Mouse (Mus musculus): ENCODE results near the gene Slc35f3. TPM values are rescaled to one million over a fixed set of nuclear protein-coding genes. Genes with fewer than 3 reads are reported as not detected.
A peak's percentile ranks its signal among the peaks of the same experiment; 100 is the strongest.

The Slc35f3 gene
- not detected for total RNA-seq (2021)
- long read RNA-seq, experiment 1, result 0 reads
- long read RNA-seq, experiment 2, result 0 reads

GRCm38 (mm10) chr8:126298296-126299093 is at the start of gene Slc35f3:
Slc35f3 (plus strand) TSS chr8:126298558.
- peak; percentile 27 for DNase-seq
- Histone ChIP-seq H3K27ac (no peak within 1 kb of the TSS), H3K4me3 (peak within 1 kb of the TSS; percentile 64)
- TF ChIP-seq CTCF (IDR thresholded peaks at IDR 0.05), result no peak
- intact Hi-C loops (cut with DNase I), result no loop called here

DNA sequence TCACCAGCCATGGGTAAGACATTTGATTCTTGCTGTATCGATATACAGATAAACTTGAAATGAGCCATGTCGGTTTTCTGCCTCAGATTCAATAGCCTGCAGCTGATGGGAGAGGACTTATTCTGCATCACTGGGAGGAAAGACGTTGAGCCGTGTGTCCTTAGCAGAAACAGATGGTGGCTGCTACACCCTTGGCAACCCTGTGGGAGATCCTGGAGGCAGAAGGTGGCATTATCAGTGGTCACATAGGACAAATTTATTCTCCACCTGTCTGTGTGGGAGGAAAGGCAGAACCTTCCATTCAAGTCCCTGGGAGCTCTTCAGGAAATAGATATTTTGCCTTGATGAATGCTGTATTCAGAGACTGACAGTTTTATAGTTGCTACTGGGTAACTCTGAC is 47.9 kb upstream of the Slc35f3 start:
- no peak for TF ChIP-seq CTCF (IDR thresholded peaks at IDR 0.05)
- intact Hi-C loops (cut with DNase I), result loop anchor here (10.0 kb wide), 1 partner anchor 234 kb away; no protein-coding TSS in a partner anchor
- no peak for DNase-seq
- no peak overlapping the region for H3K27ac ChIP-seq
- no peak overlapping the region for H3K4me3 ChIP-seq

DNA sequence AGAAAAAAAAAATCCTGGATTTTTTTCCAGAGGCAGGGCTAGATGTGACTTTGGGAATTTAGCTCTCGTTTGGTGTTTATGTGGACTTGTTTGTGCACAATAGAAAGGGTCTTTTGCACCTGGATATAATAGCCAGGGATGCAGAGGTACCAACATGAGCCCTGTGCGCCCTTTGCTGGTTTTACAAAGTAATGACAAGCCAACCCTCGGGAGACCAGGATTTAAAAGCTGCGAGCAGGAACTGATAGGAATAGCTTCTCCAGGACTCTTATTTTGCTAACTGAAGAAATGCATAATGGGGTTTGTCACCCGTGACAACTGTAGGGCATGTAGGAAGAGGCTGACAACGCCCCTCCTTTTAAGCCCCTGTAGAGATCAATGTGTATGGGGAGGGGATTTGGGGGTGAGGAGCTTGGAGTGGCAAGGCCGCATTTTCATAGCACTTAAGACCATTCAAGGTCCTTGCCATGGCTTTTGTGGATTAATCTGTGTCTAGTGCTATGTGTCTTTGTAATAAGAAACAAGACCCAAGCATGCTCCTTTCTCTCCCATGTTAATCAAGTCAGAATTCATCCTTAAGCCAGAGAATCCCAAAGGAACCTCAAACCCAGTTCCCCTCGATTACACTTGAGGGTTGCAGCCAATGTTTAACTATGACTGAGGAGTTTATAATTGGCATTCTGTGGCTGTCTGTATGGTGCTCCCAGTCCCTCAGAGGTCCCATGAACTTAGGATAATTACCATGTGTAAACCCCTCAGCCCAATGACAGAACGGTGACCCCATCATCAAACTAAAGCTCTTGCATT is 41.6 kb upstream of the Slc35f3 start:
- intact Hi-C loops (cut with DNase I), result loop anchor here (10.0 kb wide), 1 partner anchor 228 kb away; no protein-coding TSS in a partner anchor
- H3K4me3 ChIP-seq, result no peak overlapping the region
- no peak overlapping the region for H3K27ac ChIP-seq
- TF ChIP-seq CTCF (IDR thresholded peaks at IDR 0.05), result no peak
- DNase-seq, result no peak

DNA sequence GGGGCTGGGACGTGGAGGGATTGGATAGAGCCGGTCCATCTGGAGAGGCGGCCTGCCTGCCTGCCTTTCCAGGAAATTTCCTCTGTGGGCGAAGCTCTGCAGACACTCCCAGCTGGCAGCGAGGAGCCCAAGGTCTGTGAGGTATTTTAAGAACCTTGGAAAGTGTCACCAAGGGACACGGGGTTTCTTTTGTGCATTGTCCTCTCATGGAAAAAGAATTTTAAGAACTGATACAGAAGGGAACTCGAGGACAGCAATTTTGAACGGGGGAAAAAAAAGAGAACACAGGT is 41.0 kb upstream of the Slc35f3 start:
- intact Hi-C loops (cut with DNase I), result loop anchor here (10.0 kb wide), 1 partner anchor 227 kb away; no protein-coding TSS in a partner anchor
- no peak overlapping the region for H3K27ac ChIP-seq
- DNase-seq, result no peak
- no peak overlapping the region for H3K4me3 ChIP-seq
- no peak for TF ChIP-seq CTCF (IDR thresholded peaks at IDR 0.05)

GRCm38 (mm10) chr8:126258175-126258781 is 40.1 kb upstream of the Slc35f3 start:
- peak; percentile 72 for TF ChIP-seq CTCF (IDR thresholded peaks at IDR 0.05)
- intact Hi-C loops (cut with DNase I), result loop anchor here (10.0 kb wide), 1 partner anchor 227 kb away; no protein-coding TSS in a partner anchor
- Histone ChIP-seq H3K27ac (no peak overlapping the region), H3K4me3 (peak overlapping the region; percentile 21; the same call in 1 of the 2 replicates)
- peak; percentile 70 for DNase-seq

DNA sequence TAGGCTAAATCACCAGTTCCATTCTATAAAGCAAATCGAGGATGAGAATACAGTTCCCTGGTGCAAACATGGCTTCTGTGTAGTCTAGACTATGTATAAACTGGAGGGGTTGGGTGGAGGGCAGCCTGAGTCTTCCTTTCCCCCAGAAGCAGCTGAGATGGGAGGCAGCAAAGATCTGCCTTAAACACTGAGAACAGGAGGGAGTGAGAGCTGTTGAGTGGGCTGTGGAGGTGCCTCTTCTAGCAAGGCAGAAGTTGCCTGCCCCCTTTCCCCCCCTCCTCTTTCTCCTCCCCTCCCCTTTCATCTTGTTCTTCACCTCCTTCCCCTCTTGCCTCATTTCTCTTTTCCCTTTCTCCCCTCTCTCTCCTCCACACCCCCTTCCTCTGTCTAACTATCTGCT is 33.2 kb upstream of the Slc35f3 start:
- H3K27ac ChIP-seq, result no peak overlapping the region
- TF ChIP-seq CTCF (IDR thresholded peaks at IDR 0.05), result no peak
- no peak for DNase-seq
- intact Hi-C loops (cut with DNase I), result no loop called here
- H3K4me3 ChIP-seq, result no peak overlapping the region

DNA sequence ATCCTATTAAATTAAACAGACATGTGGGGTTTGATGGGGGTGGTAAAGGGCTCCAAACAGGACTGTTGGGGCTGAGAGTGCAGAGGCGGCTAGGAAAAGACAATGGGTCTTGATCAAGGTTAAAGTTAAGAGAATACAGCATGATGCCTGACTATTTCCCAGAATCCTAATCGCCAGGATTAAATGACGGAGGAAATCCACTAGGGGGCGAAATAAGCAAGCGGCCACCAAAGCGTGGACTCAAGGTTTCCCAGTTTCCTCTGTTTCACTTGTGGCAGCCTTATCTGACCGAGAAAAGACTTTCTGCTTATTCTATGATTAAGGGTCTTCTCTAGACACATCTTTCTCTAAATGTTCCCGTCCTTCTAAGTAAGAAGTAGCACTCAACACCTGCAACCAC is 31.2 kb upstream of the Slc35f3 start:
- DNase-seq, result no peak
- Histone ChIP-seq H3K27ac (no peak overlapping the region), H3K4me3 (no peak overlapping the region)
- intact Hi-C loops (cut with DNase I), result no loop called here
- peak; percentile 65 for TF ChIP-seq CTCF (IDR thresholded peaks at IDR 0.05)

GRCm38 (mm10) chr8:126269733-126270132 is 28.6 kb upstream of the Slc35f3 start:
- no peak overlapping the region for H3K27ac ChIP-seq
- no peak for DNase-seq
- no peak for TF ChIP-seq CTCF (IDR thresholded peaks at IDR 0.05)
- H3K4me3 ChIP-seq, result no peak overlapping the region
- intact Hi-C loops (cut with DNase I), result no loop called here

- no peak for DNase-seq
- H3K27ac ChIP-seq, result no peak overlapping the region
- intact Hi-C loops (cut with DNase I), result no loop called here
- H3K4me3 ChIP-seq, result no peak overlapping the region
- no peak for TF ChIP-seq CTCF (IDR thresholded peaks at IDR 0.05)
Observed at GRCm38 (mm10) chr8:126272445-126272844, 25.9 kb upstream of the Slc35f3 start.

DNA sequence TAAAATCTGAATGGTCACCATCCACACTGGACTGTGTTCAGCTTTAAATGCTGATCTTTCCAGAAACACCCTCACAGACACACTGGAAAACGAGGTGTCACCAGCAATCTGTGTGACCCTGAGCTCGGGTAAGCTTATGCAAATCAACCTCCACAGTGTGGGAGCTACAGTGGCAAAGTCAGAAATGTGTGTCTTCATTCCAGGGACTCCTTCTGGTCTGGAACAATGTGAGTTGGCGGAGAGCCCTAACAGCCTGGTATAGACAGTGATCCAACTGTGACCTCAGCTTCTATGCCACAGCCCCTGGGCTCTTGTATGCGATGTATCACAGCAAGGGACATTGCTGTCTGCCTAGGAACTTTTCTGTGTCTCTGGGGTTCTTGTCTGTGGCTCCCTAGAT is 25.3 kb upstream of the Slc35f3 start:
- no peak for DNase-seq
- Histone ChIP-seq H3K4me3 (no peak overlapping the region), H3K27ac (no peak overlapping the region)
- intact Hi-C loops (cut with DNase I), result no loop called here
- no peak for TF ChIP-seq CTCF (IDR thresholded peaks at IDR 0.05)

GRCm38 (mm10) chr8:126274866-126275360 is 23.4 kb upstream of the Slc35f3 start:
- no peak for DNase-seq
- intact Hi-C loops (cut with DNase I), result no loop called here
- TF ChIP-seq CTCF (IDR thresholded peaks at IDR 0.05), result no peak
- Histone ChIP-seq H3K27ac (no peak overlapping the region), H3K4me3 (no peak overlapping the region)

GRCm38 (mm10) chr8:126275886-126276285 is 22.5 kb upstream of the Slc35f3 start:
- Histone ChIP-seq H3K27ac (no peak overlapping the region), H3K4me3 (no peak overlapping the region)
- no peak for DNase-seq
- TF ChIP-seq CTCF (IDR thresholded peaks at IDR 0.05), result no peak
- intact Hi-C loops (cut with DNase I), result no loop called here

GRCm38 (mm10) chr8:126291951-126292350 is 6.4 kb upstream of the Slc35f3 start:
- Histone ChIP-seq H3K27ac (no peak overlapping the region), H3K4me3 (no peak overlapping the region)
- no peak for DNase-seq
- intact Hi-C loops (cut with DNase I), result no loop called here
- TF ChIP-seq CTCF (IDR thresholded peaks at IDR 0.05), result no peak
